Mouse (Mus musculus): ENCODE measurements around the gene Epha2.
A peak's percentile ranks its signal among the peaks of the same experiment; 100 is the strongest.

DNA sequence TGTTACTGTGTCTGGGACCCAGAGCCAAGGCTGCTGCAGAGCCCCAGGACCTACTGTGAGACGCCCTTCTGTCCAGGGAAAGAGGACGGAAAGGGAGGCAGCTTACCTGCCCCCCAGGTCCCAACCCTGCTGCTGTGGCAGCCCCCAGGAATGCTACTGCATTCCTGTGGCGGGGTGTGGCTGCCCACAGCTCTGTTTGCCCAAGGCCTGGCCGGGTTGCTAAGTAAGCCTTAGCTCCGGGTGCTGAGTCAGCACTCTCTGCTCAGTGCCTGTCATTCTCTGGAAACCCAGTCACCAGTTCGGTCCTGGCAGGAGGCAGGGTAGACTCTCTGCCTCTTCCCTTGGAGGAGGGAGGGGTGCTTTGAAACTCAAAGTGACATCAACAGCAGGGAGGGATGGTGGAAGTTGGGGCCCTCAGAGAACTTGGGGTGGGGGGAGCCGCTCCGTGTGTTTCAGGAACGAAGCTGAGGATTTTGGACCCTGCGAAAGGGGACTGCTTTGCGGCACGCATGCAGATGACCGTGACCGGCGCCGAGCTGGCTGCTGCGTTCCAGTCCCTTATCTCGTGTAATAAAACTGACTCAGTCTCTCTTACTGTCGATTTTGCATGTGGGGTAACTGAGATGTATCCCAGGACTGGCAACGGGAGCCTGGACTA lies 14.1 kb upstream of the Epha2 start:
- TF ChIP-seq CTCF (IDR thresholded peaks at IDR 0.05; ENCODE audit: control insufficient read depth, insufficient read depth, insufficient read length): no peak
- TF ChIP-seq MAX (IDR thresholded peaks at IDR 0.05): peak; percentile 79
- TF ChIP-seq USF1 (IDR thresholded peaks at IDR 0.05; ENCODE audit: low read depth): no peak

Data from C2C12 (cell line).